Mouse (Mus musculus): Measurements from ENCODE around the gene Ppp3r1.

GRCm38 (mm10) chr11:17199840-17200501, 40.9 kb downstream of the Ppp3r1 start:
- TF ChIP-seq POLR2A (IDR thresholded peaks at IDR 0.05; ENCODE audit: control insufficient read depth, low read depth, low read length): no peak
- TF ChIP-seq CTCF (IDR thresholded peaks at IDR 0.05; ENCODE audit: control insufficient read depth, insufficient read depth, insufficient replicate concordance, low read depth, low read length): no peak
